Mouse (Mus musculus) activated CD4-positive, CD25-positive, alpha-beta regulatory T cell, adult 4 months (primary cell): ENCODE data around the gene Klf16. TPM values are rescaled to one million over a fixed set of nuclear protein-coding genes. Genes with fewer than 3 reads are reported as not detected.

Source experiments
- ATAC-seq: one replicate; pipeline ENCODE4 v1.8.0; 2017
- polyA plus RNA-seq, 2 experiments: library from polyadenylated mRNA; unstranded; fragments of 100-300 nt; shearing (Covaris generic); gene quantifications; one replicate each; pipeline ENCODE4 v1.2.1; 2017

Gene Klf16
- polyA plus RNA-seq, 2 experiments from 2014 or later: 5.2 to 8.1 TPM

DNA sequence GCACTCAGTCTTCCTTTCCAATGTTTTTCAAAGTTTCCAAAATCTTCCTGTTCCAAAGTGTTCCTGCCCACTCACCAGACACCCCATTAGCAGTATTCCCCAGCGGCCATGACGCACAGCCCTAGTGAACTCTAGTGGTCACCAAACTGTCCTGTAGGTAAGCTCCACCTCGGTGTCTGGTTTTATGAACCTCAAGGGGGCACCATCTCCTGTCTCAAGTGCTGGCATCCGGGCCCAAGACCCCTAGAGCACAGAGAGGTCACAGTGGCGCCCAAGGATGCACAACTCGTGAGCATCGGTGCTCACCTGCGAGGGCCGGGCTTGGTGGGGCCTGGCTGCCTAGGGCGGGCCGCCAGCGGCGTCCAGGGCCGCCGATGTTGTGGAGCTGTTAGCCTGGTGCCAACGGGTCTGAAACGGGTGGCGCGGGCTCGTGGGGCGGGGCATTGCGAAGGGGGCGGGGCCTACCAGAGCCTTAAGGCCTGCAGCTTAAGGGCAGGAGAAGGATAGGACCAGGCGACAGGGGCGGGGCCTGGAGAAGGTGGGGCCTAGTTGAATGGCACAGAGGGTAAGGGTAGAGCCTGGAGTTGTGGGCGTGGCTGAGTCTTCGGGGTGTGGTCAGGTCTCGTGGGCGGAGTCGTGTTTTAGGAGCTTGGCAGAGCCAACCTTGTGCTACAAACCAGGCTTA is 38.3 kb downstream of the Klf16 start, which contains the start of gene Atp8b3:
Gene Atp8b3 (minus strand): TSS at position 415 of the 685 bp plus-strand sequence.
- ATAC-seq: peak; percentile 73

DNA sequence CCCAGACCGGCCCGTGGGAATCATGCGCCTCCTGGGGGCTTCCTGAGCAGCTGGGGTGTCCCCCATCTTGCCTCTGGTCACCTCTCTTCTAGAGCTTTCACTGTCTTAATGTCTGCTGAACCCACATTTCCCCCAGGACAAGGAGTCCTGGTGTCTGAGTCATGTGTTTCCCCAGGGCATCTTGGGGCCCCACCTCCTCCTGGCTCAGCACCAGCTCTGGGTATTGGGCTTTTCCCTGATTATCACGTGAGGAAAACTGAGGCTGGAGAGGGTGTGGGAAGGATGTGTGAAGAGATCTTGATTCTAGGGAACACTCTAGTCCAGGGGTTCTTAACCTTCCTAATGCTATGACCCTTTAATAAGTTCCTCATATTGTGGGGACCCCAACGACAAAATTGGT is 38.9 kb downstream of the Klf16 start:
- ATAC-seq: no peak

DNA sequence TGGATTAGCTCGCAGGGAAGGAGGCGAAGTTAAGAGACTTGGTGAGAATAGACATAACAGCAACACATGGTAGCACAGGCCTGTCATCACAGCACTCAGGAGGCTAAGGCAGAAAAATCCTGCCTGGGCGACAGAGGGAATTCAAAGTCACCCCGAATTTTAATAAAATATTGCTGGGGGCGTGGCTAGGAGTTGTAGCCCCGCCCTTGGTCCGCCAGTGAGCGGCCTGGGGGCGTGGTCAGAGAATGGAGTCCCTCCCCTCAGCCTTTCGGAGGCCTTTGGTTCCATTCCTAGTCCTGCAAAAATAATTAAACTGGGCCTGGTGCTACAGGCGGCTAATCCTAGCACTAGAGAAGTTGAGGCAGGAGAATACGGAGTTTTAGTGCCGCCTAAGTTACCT is 41.4 kb downstream of the Klf16 start:
- ATAC-seq: no peak

DNA sequence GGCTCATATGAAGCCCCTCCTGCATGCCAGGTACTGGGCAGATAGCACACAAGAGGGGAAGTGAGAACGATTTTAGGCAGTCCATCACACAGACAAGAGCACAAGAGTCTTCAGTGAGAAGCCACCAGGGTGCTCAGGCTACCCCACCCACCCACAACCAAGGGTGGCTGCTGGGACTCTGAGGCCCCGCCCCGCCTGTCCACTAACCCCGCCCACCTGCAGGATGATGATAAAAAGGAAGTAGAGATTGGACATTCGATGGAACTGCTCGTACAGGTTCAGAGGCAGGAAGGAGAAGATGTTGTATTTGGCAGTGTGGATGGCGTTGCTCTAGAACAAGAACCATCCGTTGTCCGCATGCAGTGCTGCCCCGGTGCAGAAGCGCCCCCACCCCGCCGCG is 42.0 kb downstream of the Klf16 start:
- no peak for ATAC-seq

DNA sequence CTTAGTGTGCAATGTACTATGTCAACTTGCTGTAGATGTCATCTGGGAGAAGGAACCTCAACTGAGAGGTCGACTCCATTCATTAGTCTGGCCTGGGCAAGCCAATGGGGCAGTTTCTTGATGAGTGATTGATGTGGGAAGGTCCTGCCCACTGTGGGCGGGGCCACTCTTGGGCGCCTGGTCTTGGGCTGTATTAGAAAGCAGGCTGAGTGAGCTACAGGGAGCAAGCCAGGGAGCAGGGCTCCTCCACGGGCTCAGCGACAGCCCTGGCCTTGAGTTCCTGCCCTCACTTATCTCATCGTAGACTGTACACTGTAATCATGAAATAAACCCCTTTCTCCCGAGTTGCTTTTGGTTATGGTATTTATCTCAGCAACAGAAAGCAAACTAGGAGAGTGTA is 43.4 kb downstream of the Klf16 start:
- no peak for ATAC-seq

DNA sequence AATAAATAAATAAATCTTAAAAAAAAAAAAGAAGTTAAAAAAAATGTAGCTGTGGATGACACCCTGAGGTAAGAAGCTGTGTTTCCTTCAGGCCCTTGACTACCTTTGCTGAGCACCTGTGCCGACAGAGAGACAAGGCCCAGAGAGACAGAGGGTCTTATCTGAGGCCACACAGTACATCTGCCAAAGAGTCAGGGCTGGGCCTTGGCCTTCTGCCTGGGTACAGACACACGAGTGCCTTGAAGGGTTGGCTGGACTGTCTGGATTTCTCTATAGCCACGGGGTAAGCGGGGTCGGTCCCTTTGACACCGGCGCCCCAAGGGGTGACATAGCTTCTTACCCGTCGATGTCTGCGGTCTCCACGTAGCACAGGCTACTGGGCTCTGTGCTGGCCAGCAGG is 44.3 kb downstream of the Klf16 start:
- no peak for ATAC-seq

DNA sequence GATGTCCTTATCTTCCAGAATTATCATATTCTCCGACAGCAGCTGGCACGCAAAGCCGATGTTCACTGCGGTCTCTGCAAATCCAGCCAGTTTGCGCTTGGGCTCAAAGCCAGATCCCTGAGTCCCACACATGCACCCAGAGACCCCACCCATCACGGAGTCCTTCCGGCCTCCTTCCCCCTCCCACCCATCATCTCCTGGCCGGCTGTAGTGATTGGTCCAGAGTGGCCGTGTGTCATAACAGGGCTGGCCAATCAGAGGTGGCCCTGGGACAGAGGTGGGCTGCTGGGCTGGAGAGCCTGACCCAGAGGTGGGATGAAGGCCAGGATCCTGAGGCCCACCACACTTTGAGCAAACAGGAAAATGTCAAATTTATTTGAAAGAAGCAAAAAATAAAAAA is 50.9 kb downstream of the Klf16 start:
- no peak for ATAC-seq

DNA sequence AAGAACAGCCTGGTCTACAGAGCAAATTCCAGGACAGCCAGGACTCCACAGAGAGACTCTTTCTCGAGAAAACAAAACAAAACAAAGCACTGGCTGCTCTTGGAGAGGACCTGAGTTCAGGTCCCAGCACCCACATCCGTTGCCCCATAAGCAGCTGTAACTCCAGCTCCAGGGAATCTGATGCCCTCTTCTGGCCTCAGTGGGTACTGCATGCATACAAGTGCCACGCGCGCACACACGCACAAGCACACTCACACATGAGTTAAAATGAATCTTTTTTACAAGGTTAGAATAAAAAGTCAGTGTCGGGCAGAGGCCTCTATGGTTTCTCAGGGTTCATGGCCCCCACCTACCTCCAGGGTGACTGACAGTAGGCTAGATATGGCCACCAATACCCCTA is 53.8 kb downstream of the Klf16 start:
- ATAC-seq: no peak

DNA sequence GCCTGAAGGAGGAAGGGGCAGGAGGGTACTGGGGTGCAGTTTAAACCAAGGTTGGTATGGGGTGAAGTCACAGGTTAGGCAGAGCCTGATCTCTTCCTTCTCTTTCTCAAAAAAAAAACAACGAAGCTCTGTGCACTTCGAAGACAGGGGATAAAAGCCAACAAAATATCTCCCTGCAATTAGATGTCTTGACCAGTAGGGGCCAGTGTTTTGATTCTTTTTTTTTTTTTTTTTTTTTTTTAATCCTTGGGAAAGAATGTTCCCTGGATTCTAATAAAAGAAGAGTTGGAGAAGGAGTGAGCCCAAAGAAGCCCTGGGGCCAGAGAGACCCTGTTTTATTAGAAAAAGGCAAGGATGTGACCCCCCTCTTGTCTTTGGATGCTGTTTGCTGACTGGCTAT is 57.8 kb downstream of the Klf16 start:
- ATAC-seq: no peak

Other genes with a start within 250 kb of the Klf16 start
- 10 to 100 TPM in 1 of 2 experiments, 1 to 10 TPM in 1; 6.7 to 11.9 TPM for gene Pcsk4, start 247.8 kb downstream of the Klf16 start, polyA plus RNA-seq
- gene Reep6, start 247.4 kb downstream of the Klf16 start, polyA plus RNA-seq: not detected
- not detected for gene Adamtsl5, start 228.9 kb downstream of the Klf16 start, polyA plus RNA-seq
- not detected for gene Plk5, start 220.9 kb downstream of the Klf16 start, polyA plus RNA-seq
- 1 to 10 TPM in 1 of 2 experiments, under 1 TPM in 1; 0.62 to 1.2 TPM for gene Mex3d, start 189.7 kb downstream of the Klf16 start, polyA plus RNA-seq
- gene Mbd3, start 177.8 kb downstream of the Klf16 start, polyA plus RNA-seq: 10 to 100 TPM; 23.6 to 32.0 TPM
- gene Uqcr11, start 170.5 kb downstream of the Klf16 start, polyA plus RNA-seq: 100 to 1,000 TPM; 327 to 363 TPM
- 10 to 100 TPM in 1 of 2 experiments, 1 to 10 TPM in 1; 9.3 to 10.7 TPM for gene Tcf3, start 143.7 kb downstream of the Klf16 start, polyA plus RNA-seq
- not detected for gene Onecut3, start 82.5 kb downstream of the Klf16 start, polyA plus RNA-seq
- not detected for gene Atp8b3, start 38.2 kb downstream of the Klf16 start, polyA plus RNA-seq
- 10 to 100 TPM; 13.0 to 13.4 TPM for gene Rexo1, start 15.8 kb downstream of the Klf16 start, polyA plus RNA-seq
- gene Abhd17a, start 13.0 kb upstream of the Klf16 start, polyA plus RNA-seq: 10 to 100 TPM in 1 of 2 experiments, 1 to 10 TPM in 1; 9.4 to 11.8 TPM
- gene Scamp4, start 25.6 kb upstream of the Klf16 start, polyA plus RNA-seq: 100 to 1,000 TPM; 104 to 107 TPM
- 1 to 10 TPM; 2.5 to 3.7 TPM for gene Adat3, start 25.6 kb upstream of the Klf16 start, polyA plus RNA-seq
- gene Gm49322, start 28.7 kb upstream of the Klf16 start, polyA plus RNA-seq: 10 to 100 TPM in 1 of 2 experiments, 1 to 10 TPM in 1; 9.5 to 11.5 TPM
- 10 to 100 TPM; 13.3 to 16.1 TPM for gene Csnk1g2, start 45.5 kb upstream of the Klf16 start, polyA plus RNA-seq
- 1 to 10 TPM; 5.5 to 6.1 TPM for gene Btbd2, start 79.8 kb upstream of the Klf16 start, polyA plus RNA-seq
- 10 to 100 TPM; 56.1 to 64.2 TPM for gene Mknk2, start 100.8 kb upstream of the Klf16 start, polyA plus RNA-seq
- 100 to 1,000 TPM; 212 to 221 TPM for gene Mob3a, start 124.7 kb upstream of the Klf16 start, polyA plus RNA-seq
- gene Izumo4, start 124.9 kb upstream of the Klf16 start, polyA plus RNA-seq: 10 to 100 TPM; 80.1 to 96.5 TPM
- 10 to 100 TPM; 22.7 to 24.0 TPM for gene Ap3d1, start 164.9 kb upstream of the Klf16 start, polyA plus RNA-seq
- gene Dot1l, start 177.9 kb upstream of the Klf16 start, polyA plus RNA-seq: 10 to 100 TPM; 13.6 to 18.0 TPM
- 10 to 100 TPM; 18.9 to 19.9 TPM for gene Sf3a2, start 220.9 kb upstream of the Klf16 start, polyA plus RNA-seq
- 100 to 1,000 TPM; 121 to 156 TPM for gene Plekhj1, start 221.3 kb upstream of the Klf16 start, polyA plus RNA-seq
- gene Amh, start 227.9 kb upstream of the Klf16 start, polyA plus RNA-seq: not detected
- gene Jsrp1, start 236.2 kb upstream of the Klf16 start, polyA plus RNA-seq: not detected
- gene Oaz1, start 249.3 kb upstream of the Klf16 start, polyA plus RNA-seq: 1,000 to 10,000 TPM; 1,826 to 2,667 TPM